Mouse (Mus musculus) hindbrain, embryonic 16.5 days (tissue): ENCODE data around the gene Zfand6. TPM values are rescaled to one million over a fixed set of nuclear protein-coding genes. Genes with fewer than 3 reads are reported as not detected.

Experiments used
- polyA plus RNA-seq: library from polyadenylated mRNA; unstranded; fragments of >200 nt; fragmentation: Nextera tagmentation; extraction: Ambion mirVana; gene quantifications from 2 replicates; pipeline ENCODE4 v1.2.1, GENCODE M21; 2015

Gene Zfand6
- polyA plus RNA-seq, 1 experiment from 2014 or later = 170 TPM

Other genes with a start within 250 kb of the Zfand6 start
- gene Gm2115, start 161.0 kb downstream of the Zfand6 start, polyA plus RNA-seq = 1.9 and 2.0 TPM in 2 replicates
- gene Fah, start 83.2 kb downstream of the Zfand6 start, polyA plus RNA-seq = 15.7 and 15.9 TPM in 2 replicates
- not detected in 2 replicates for gene Olfr291, start 163.6 kb upstream of the Zfand6 start, polyA plus RNA-seq